Mouse (Mus musculus) hindbrain, embryonic 13.5 days (tissue): ENCODE results near the gene Sp3. TPM values are rescaled to one million over a fixed set of nuclear protein-coding genes. Genes with fewer than 3 reads are reported as not detected.
"Not testable (repeated sequence)": the region's sequence is repeated elsewhere in the genome, so short reads cannot be mapped to it uniquely, and the experiment has no call there.

ENCODE experiments used
- ATAC-seq: fragments of 200-750 bp; cut with Nextera tagmentation; 2 replicates; pipeline ENCODE4 v1.8.0; 2017; ENCODE audit warnings: moderate TSS enrichment; ENCODE audit not compliant: low FRiP score
- H3K27ac ChIP-seq: fragments of 300-500 bp; sonication (generic); 2 replicates; pipeline ENCODE4 v1.5.1; 2015; ENCODE audit warnings: inconsistent platforms, mild to moderate bottlenecking, moderate library complexity
- H3K27me3 ChIP-seq: fragments of 300-500 bp; sonication (generic); 2 replicates; pipeline ENCODE4 v1.6.1; 2015; ENCODE audit warnings: mild to moderate bottlenecking, inconsistent platforms
- H3K36me3 ChIP-seq: fragments of 300-500 bp; sonication (generic); 2 replicates; pipeline ENCODE4 v1.6.1; 2015; ENCODE audit warnings: mild to moderate bottlenecking, inconsistent platforms
- H3K4me1 ChIP-seq: fragments of 300-500 bp; sonication (generic); replicated peaks from 2 replicates; pipeline ENCODE4 v1.6.1; 2015; ENCODE audit warnings: inconsistent platforms
- H3K4me2 ChIP-seq: fragments of 300-500 bp; sonication (generic); 2 replicates; pipeline ENCODE4 v1.6.1; 2015; ENCODE audit warnings: inconsistent platforms, mild to moderate bottlenecking, moderate library complexity
- H3K4me3 ChIP-seq: fragments of 300-500 bp; sonication (generic); 2 replicates; pipeline ENCODE4 v1.5.1; 2015; ENCODE audit warnings: mild to moderate bottlenecking, inconsistent platforms
- H3K9ac ChIP-seq: fragments of 300-500 bp; sonication (generic); 2 replicates; pipeline ENCODE4 v1.6.1; 2015; ENCODE audit warnings: mild to moderate bottlenecking, inconsistent platforms
- H3K9me3 ChIP-seq: fragments of 300-500 bp; sonication (generic); 2 replicates; pipeline ENCODE4 v1.6.1; 2016; ENCODE audit warnings: inconsistent platforms
- WGBS: fragments of 180-500 bp; shearing (Covaris S2); methylation state at CpG from one replicate; pipeline ENCODE4 v1.1.7; 2015; 5-methylcytosine and 5-hydroxymethylcytosine counted together
- polyA plus RNA-seq: library from polyadenylated mRNA; unstranded; fragments of >200 nt; fragmentation: Nextera tagmentation; extraction: Ambion mirVana; gene quantifications from 2 replicates; pipeline ENCODE4 v1.2.1, GENCODE M21; 2015

Sp3 gene
- polyA plus RNA-seq, 1 experiment from 2014 or later = 43.3 TPM

- no peaks in the 10 kb centered on the region for H3K9me3 ChIP-seq
- peak overlapping the region; percentile 75 for H3K27ac ChIP-seq
- peaks cover 24% of the 10 kb centered on the region for H3K4me1 ChIP-seq
- peak overlapping the region; percentile 37 for H3K4me2 ChIP-seq
- no peak overlapping the region for H3K9ac ChIP-seq
- WGBS = 30% methylated on average over 18 of the region's 24 CpGs
- H3K4me3 ChIP-seq = no peak overlapping the region
- H3K27me3 ChIP-seq = no peaks in the 10 kb centered on the region
- no peaks in the 10 kb centered on the region for H3K36me3 ChIP-seq
- ATAC-seq = peak; percentile 84
Measured at GRCm38 (mm10) chr2:73003751-73004717, 23.8 kb upstream of the Sp3 start.

GRCm38 (mm10) chr2:73003049-73003448 lies 22.8 kb upstream of the Sp3 start:
- H3K4me3 ChIP-seq = no peak overlapping the region
- no peak overlapping the region for H3K9ac ChIP-seq
- H3K27ac ChIP-seq = peak overlapping the region; percentile 49; the same call in 1 of the 2 replicates
- no peak overlapping the region for H3K4me2 ChIP-seq
- H3K9me3 ChIP-seq = no peaks in the 10 kb centered on the region
- WGBS = 51% methylated on average over 12 of the region's 12 CpGs
- H3K27me3 ChIP-seq = no peaks in the 10 kb centered on the region
- H3K36me3 ChIP-seq = no peaks in the 10 kb centered on the region
- peaks cover 24% of the 10 kb centered on the region for H3K4me1 ChIP-seq
- ATAC-seq = no peak

GRCm38 (mm10) chr2:73002451-73002850 lies 22.2 kb upstream of the Sp3 start:
- ATAC-seq = no peak
- H3K9me3 ChIP-seq = no peaks in the 10 kb centered on the region
- no peak overlapping the region for H3K4me2 ChIP-seq
- H3K4me1 ChIP-seq = peaks cover 24% of the 10 kb centered on the region
- H3K9ac ChIP-seq = no peak overlapping the region
- no peak overlapping the region for H3K27ac ChIP-seq
- no peaks in the 10 kb centered on the region for H3K36me3 ChIP-seq
- no peak overlapping the region for H3K4me3 ChIP-seq
- whole genome bisulfite sequencing = 97% methylated on average over 6 of the region's 6 CpGs
- H3K27me3 ChIP-seq = no peaks in the 10 kb centered on the region

DNA sequence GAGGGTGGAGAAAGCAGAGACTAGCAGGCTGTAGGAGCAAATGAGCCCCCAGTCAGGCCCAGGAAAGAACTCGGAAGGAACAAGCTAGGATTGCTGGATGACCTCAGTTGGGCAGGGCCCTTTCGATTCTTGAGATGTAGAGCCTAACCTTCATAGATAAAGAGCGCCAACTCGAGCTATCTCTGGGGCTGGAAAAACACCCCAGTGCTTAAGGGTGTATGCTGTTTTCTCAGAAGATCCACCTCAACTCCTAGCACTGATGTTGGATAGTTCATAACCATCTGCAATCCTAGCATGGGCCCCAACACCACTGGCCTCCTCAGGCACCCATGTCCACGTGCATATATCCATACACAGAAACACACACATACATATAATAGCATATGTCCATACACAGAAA lies 21.7 kb upstream of the Sp3 start:
- Histone ChIP-seq H3K36me3 (no peaks in the 10 kb centered on the region), H3K4me3 (no peak overlapping the region), H3K27me3 (no peaks in the 10 kb centered on the region), H3K27ac (no peak overlapping the region), H3K9ac (no peak overlapping the region), H3K4me2 (no peak overlapping the region), H3K4me1 (peaks cover 26% of the 10 kb centered on the region), H3K9me3 (no peaks in the 10 kb centered on the region)
- WGBS = 90% methylated on average over 5 of the region's 5 CpGs
- no peak for ATAC-seq

- ATAC-seq = no peak
- H3K4me2 ChIP-seq = no peak overlapping the region
- H3K4me1 ChIP-seq = peaks cover 37% of the 10 kb centered on the region
- 72% methylated on average over 8 of the region's 8 CpGs for WGBS
- H3K9me3 ChIP-seq = no peaks in the 10 kb centered on the region
- H3K27ac ChIP-seq = no peak overlapping the region
- no peaks in the 10 kb centered on the region for H3K27me3 ChIP-seq
- H3K9ac ChIP-seq = no peak overlapping the region
- H3K36me3 ChIP-seq = no peaks in the 10 kb centered on the region
- H3K4me3 ChIP-seq = no peak overlapping the region
Measured at GRCm38 (mm10) chr2:73000194-73000593, 19.9 kb upstream of the Sp3 start.

- 97% methylated on average over 4 of the region's 4 CpGs for WGBS
- no peak for ATAC-seq
- Histone ChIP-seq H3K4me1 (peaks cover 17% of the 10 kb centered on the region), H3K9ac (no peak overlapping the region), H3K4me2 (no peak overlapping the region), H3K36me3 (no peaks in the 10 kb centered on the region), H3K27ac (no peak overlapping the region), H3K4me3 (no peak overlapping the region), H3K9me3 (no peaks in the 10 kb centered on the region), H3K27me3 (no peaks in the 10 kb centered on the region)
Measured at GRCm38 (mm10) chr2:72997586-72997985, 17.3 kb upstream of the Sp3 start.

- Histone ChIP-seq H3K4me3 (no peak overlapping the region), H3K27ac (no peak overlapping the region), H3K4me2 (no peak overlapping the region), H3K36me3 (no peaks in the 10 kb centered on the region), H3K27me3 (no peaks in the 10 kb centered on the region), H3K4me1 (peaks cover 17% of the 10 kb centered on the region), H3K9ac (no peak overlapping the region), H3K9me3 (no peaks in the 10 kb centered on the region)
- ATAC-seq = no peak
- WGBS = 70% methylated on average over 9 of the region's 9 CpGs
Measured at GRCm38 (mm10) chr2:72996808-72997378, 16.6 kb upstream of the Sp3 start.

- H3K4me3 ChIP-seq = no peak overlapping the region
- no peaks in the 10 kb centered on the region for H3K9me3 ChIP-seq
- H3K36me3 ChIP-seq = no peaks in the 10 kb centered on the region
- H3K27ac ChIP-seq = peak overlapping the region; percentile 79
- WGBS = 31% methylated on average over 9 of the region's 9 CpGs
- H3K4me1 ChIP-seq = peaks cover 17% of the 10 kb centered on the region
- H3K27me3 ChIP-seq = no peaks in the 10 kb centered on the region
- ATAC-seq = peak; percentile 82
- H3K4me2 ChIP-seq = 0 out of 2 replicates have a peak overlapping the region, but pooled peaks have one; percentile 8
- H3K9ac ChIP-seq = 0 out of 2 replicates have a peak overlapping the region, but pooled peaks have one; percentile 13
Measured at GRCm38 (mm10) chr2:72995346-72996097, 15.3 kb upstream of the Sp3 start.

DNA sequence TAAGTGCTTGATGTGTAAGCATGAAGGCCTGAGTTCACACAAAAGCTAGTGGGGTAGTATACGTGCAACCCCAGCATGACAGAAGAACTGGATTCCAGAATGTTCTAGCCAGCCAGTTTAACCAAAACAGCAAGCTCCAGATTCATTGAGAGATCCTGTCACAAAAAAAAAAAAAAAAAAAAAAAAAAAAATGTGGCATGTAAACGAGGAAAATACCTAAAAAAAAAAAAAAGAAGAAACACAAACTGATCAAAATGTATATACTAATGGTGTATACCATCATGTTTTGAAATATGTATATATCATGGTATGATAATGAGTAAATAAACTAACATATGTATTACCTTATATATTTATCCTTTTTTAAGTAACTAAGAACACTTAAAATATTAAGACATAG lies 13.9 kb upstream of the Sp3 start:
- Histone ChIP-seq H3K27ac (no peak overlapping the region), H3K9ac (no peak overlapping the region), H3K9me3 (0 out of 2 replicates have a peak, but pooled peaks cover 5% of the 10 kb centered on the region), H3K4me1 (peaks cover 17% of the 10 kb centered on the region), H3K36me3 (no peaks in the 10 kb centered on the region; the same call in 1 of the 2 replicates), H3K4me2 (no peak overlapping the region), H3K4me3 (no peak overlapping the region), H3K27me3 (no peaks in the 10 kb centered on the region)
- no peak for ATAC-seq
- WGBS = 79% methylated on average over 2 of the region's 2 CpGs

- no peak overlapping the region for H3K27ac ChIP-seq
- H3K36me3 ChIP-seq = peaks cover 3% of the 10 kb centered on the region
- 97% methylated on average over 17 of the region's 17 CpGs for WGBS
- ATAC-seq = no peak
- H3K9ac ChIP-seq = no peak overlapping the region
- H3K4me3 ChIP-seq = no peak overlapping the region
- H3K4me1 ChIP-seq = peaks cover 17% of the 10 kb centered on the region
- H3K4me2 ChIP-seq = no peak overlapping the region
- H3K27me3 ChIP-seq = no peaks in the 10 kb centered on the region
- 0 out of 2 replicates have a peak, but pooled peaks cover 6% of the 10 kb centered on the region for H3K9me3 ChIP-seq
Measured at GRCm38 (mm10) chr2:72992497-72992896, 12.3 kb upstream of the Sp3 start.

GRCm38 (mm10) chr2:72988945-72989344 lies 8.7 kb upstream of the Sp3 start:
- 89% methylated on average over 9 of the region's 9 CpGs for WGBS

GRCm38 (mm10) chr2:72986616-72987015 lies 6.4 kb upstream of the Sp3 start, which contains the start of gene Gm11084:
Gm11084 (minus strand) TSS chr2:72986716.
- no peak for ATAC-seq
- 94% methylated on average over 5 of the region's 5 CpGs for WGBS
- H3K9ac ChIP-seq = no peak within 1 kb of the TSS

More at GRCm38 (mm10) chr2:72988945-72989344, 8.7 kb upstream of the Sp3 start:
- ATAC-seq, H3K27me3 ChIP-seq, H3K9ac ChIP-seq, H3K9me3 ChIP-seq, H3K4me3 ChIP-seq, H3K4me2 ChIP-seq, H3K27ac ChIP-seq, H3K36me3 ChIP-seq, H3K4me1 ChIP-seq: not testable (repeated sequence)

More at GRCm38 (mm10) chr2:72986616-72987015, 6.4 kb upstream of the Sp3 start, which contains the start of gene Gm11084:
- H3K9me3 ChIP-seq = 0 out of 2 replicates have a peak, but pooled peaks cover 6% of the 10 kb centered on the region
- H3K4me2 ChIP-seq = no peak within 1 kb of the TSS
- no peak within 1 kb of the TSS for H3K27ac ChIP-seq
- H3K4me3 ChIP-seq = no peak within 1 kb of the TSS
- H3K27me3 ChIP-seq = no peaks in the 10 kb centered on the region
- H3K4me1 ChIP-seq = peaks cover 2% of the 10 kb centered on the region
- H3K36me3 ChIP-seq = peaks cover 3% of the 10 kb centered on the region
